Mouse (Mus musculus) liver, embryonic 14.5 days (tissue): Measurements from ENCODE around the gene Arhgef33.

ENCODE experiments used
- CTCF ChIP-seq: IDR thresholded peaks from 2 replicates; pipeline ENCODE4 v1.5.1; 2016; ENCODE audit warnings: antibody characterized with exemption, low read depth, control low read depth
- EP300 ChIP-seq: IDR thresholded peaks from 2 replicates; pipeline ENCODE4 v1.6.1; 2016; ENCODE audit warnings: antibody characterized with exemption, low read depth

- no peak for TF ChIP-seq CTCF
- no peak for TF ChIP-seq EP300
Measured at GRCm38 (mm10) chr17:80445433-80445832, 138.2 kb downstream of the Arhgef33 start.
